Mouse (Mus musculus) MEL (cell line): ENCODE results near the gene Arpc5. TPM values are rescaled to one million over a fixed set of nuclear protein-coding genes. Genes with fewer than 3 reads are reported as not detected.

Experiments used
- DNase-seq: peaks from one replicate; pipeline ENCODE4 v3.0.0; 2011; ENCODE audit warnings: low read depth, low spot score
- H3K27ac ChIP-seq: 2 replicates; pipeline ENCODE4 v1.5.1; 2012; ENCODE audit warnings: low read depth, mild to moderate bottlenecking, control low read depth, low read length, moderate library complexity; ENCODE audit not compliant: control insufficient read depth
- H3K27me3 ChIP-seq, 2 experiments: fragments of 150-350 bp in 1 of 2; sonication (generic) in 1 of 2; 2 replicates each; pipeline ENCODE4 v1.6.1; 2012; ENCODE audit warnings: low read length in 2 of 2, mild to moderate bottlenecking in 2 of 2, improper control_type of control experiment in 1 of 2, moderate library complexity in 1 of 2; ENCODE audit not compliant: insufficient read depth in 2 of 2, control insufficient read depth in 1 of 2
- H3K36me3 ChIP-seq, 2 experiments: 2 replicates each; pipeline ENCODE4 v1.6.1; 2012 to 2014; ENCODE audit warnings: low read length in 2 of 2, improper control_type of control experiment in 1 of 2, inconsistent platforms in 1 of 2, mild to moderate bottlenecking in 1 of 2; ENCODE audit not compliant: insufficient read depth in 2 of 2, control insufficient read depth in 1 of 2
- H3K4me1 ChIP-seq, 2 experiments: fragments of 150-350 bp in 1 of 2; sonication (generic) in 1 of 2; 2 replicates each; pipeline ENCODE4 v1.6.1; 2012; ENCODE audit warnings: low read length in 2 of 2, improper control_type of control experiment in 1 of 2, mild to moderate bottlenecking in 1 of 2; ENCODE audit not compliant: insufficient read depth in 2 of 2, control insufficient read depth in 1 of 2
- H3K4me3 ChIP-seq, 2 experiments: fragments of 150-350 bp in 1 of 2; sonication (generic) in 1 of 2; 2 replicates each; pipeline ENCODE4 v1.5.1; 2012; ENCODE audit warnings: low read depth in 2 of 2, low read length in 2 of 2, mild to moderate bottlenecking in 2 of 2, moderate library complexity in 2 of 2, control low read depth in 1 of 2, improper control_type of control experiment in 1 of 2; ENCODE audit not compliant: control insufficient read depth in 1 of 2, insufficient read depth in 1 of 2
- H3K79me2 ChIP-seq: 2 replicates; pipeline ENCODE4 v1.6.1; 2012; ENCODE audit warnings: mild to moderate bottlenecking, low read length, moderate library complexity; ENCODE audit not compliant: control insufficient read depth, poor library complexity, insufficient read depth
- H3K9ac ChIP-seq: 2 replicates; pipeline ENCODE4 v1.6.1; 2012; ENCODE audit warnings: low read depth, mild to moderate bottlenecking, control low read depth, low read length, moderate library complexity; ENCODE audit not compliant: control insufficient read depth, poor library complexity, severe bottlenecking
- H3K9me3 ChIP-seq: fragments of 150-350 bp; sonication (generic); replicated peaks from 2 replicates; pipeline ENCODE4 v1.6.1; 2012; ENCODE audit warnings: mild to moderate bottlenecking, low read length, improper control_type of control experiment, moderate library complexity; ENCODE audit not compliant: insufficient read depth
- BHLHE40 ChIP-seq: IDR thresholded peaks from 2 replicates; pipeline ENCODE4 v1.6.1; 2012; ENCODE audit warnings: low read depth, mild to moderate bottlenecking, inconsistent platforms, low read length, improper control_type of control experiment, borderline replicate concordance
- CHD1 ChIP-seq: IDR thresholded peaks from 2 replicates; pipeline ENCODE4 v1.6.1; 2012; ENCODE audit warnings: low read depth, mild to moderate bottlenecking, inconsistent platforms, low read length, improper control_type of control experiment
- E2F4 ChIP-seq: IDR thresholded peaks from 2 replicates; pipeline ENCODE4 v1.6.1; 2011; ENCODE audit warnings: low read depth, low read length, improper control_type of control experiment, borderline replicate concordance
- ETS1 ChIP-seq: IDR thresholded peaks from 2 replicates; pipeline ENCODE4 v1.6.1; 2012; ENCODE audit warnings: low read depth, mild to moderate bottlenecking, inconsistent platforms, low read length, improper control_type of control experiment, moderate library complexity
- GATA1 ChIP-seq: IDR thresholded peaks from 2 replicates; pipeline ENCODE4 v1.6.1; 2011; ENCODE audit warnings: low read depth, low read length, improper control_type of control experiment
- HCFC1 ChIP-seq: IDR thresholded peaks from 2 replicates; pipeline ENCODE4 v1.6.1; 2012; ENCODE audit warnings: low read depth, mild to moderate bottlenecking, inconsistent platforms, low read length, improper control_type of control experiment, moderate library complexity
- KAT2A ChIP-seq: conservative IDR thresholded peaks from 2 replicates; pipeline ENCODE4 v1.6.1; 2012; ENCODE audit warnings: low read depth, low read length, improper control_type of control experiment, inconsistent platforms
- MAZ ChIP-seq: IDR thresholded peaks from 2 replicates; pipeline ENCODE4 v1.6.1; 2012; ENCODE audit warnings: low read depth, mild to moderate bottlenecking, inconsistent platforms, low read length, improper control_type of control experiment
- MEF2A ChIP-seq: IDR thresholded peaks from 2 replicates; pipeline ENCODE4 v1.6.1; 2014; ENCODE audit warnings: low read depth, mild to moderate bottlenecking, inconsistent platforms, low read length, improper control_type of control experiment; ENCODE audit not compliant: poor library complexity, insufficient replicate concordance, severe bottlenecking; ENCODE audit errors: extremely low read depth
- NELFE ChIP-seq: IDR thresholded peaks from 2 replicates; pipeline ENCODE4 v1.6.1; 2011; ENCODE audit warnings: low read depth, low read length, improper control_type of control experiment
- POLR2A ChIP-seq, 2 experiments: IDR thresholded peaks; 2 replicates each; pipeline ENCODE4 v1.6.1; 2011 to 2012; ENCODE audit warnings: low read length in 2 of 2, mild to moderate bottlenecking in 2 of 2, control low read depth in 1 of 2, improper control_type of control experiment in 1 of 2, low read depth in 1 of 2, moderate library complexity in 1 of 2; ENCODE audit not compliant: control insufficient read depth in 1 of 2, insufficient read depth in 1 of 2, poor library complexity in 1 of 2
- POLR2AphosphoS2 ChIP-seq: IDR thresholded peaks from 2 replicates; pipeline ENCODE4 v1.6.1; 2011; ENCODE audit warnings: low read length, improper control_type of control experiment
- RAD21 ChIP-seq: IDR thresholded peaks from 2 replicates; pipeline ENCODE4 v1.6.1; 2011; ENCODE audit warnings: mild to moderate bottlenecking, low read depth, low read length, improper control_type of control experiment
- RCOR1 ChIP-seq: IDR thresholded peaks from 2 replicates; pipeline ENCODE4 v1.6.1; 2012; ENCODE audit warnings: low read depth, mild to moderate bottlenecking, inconsistent platforms, low read length, improper control_type of control experiment
- SIN3A ChIP-seq: IDR thresholded peaks from 2 replicates; pipeline ENCODE4 v1.6.1; 2012; ENCODE audit warnings: low read length, improper control_type of control experiment, inconsistent platforms
- TAL1 ChIP-seq: IDR thresholded peaks from 2 replicates; pipeline ENCODE4 v1.6.1; 2012; ENCODE audit warnings: mild to moderate bottlenecking, inconsistent platforms, low read length, moderate library complexity, mixed read lengths
- TBP ChIP-seq: IDR thresholded peaks from 2 replicates; pipeline ENCODE4 v1.8.0; 2011; ENCODE audit warnings: low read depth, low read length, improper control_type of control experiment
- TCF12 ChIP-seq: IDR thresholded peaks from 2 replicates; pipeline ENCODE4 v1.6.1; 2014; ENCODE audit warnings: low read depth, mild to moderate bottlenecking, inconsistent platforms, low read length, improper control_type of control experiment, moderate library complexity
- UBTF ChIP-seq: IDR thresholded peaks from 2 replicates; pipeline ENCODE4 v1.6.1; 2012; ENCODE audit warnings: low read depth, mild to moderate bottlenecking, inconsistent platforms, low read length, improper control_type of control experiment, moderate library complexity, borderline replicate concordance; ENCODE audit not compliant: insufficient read depth
- USF1 ChIP-seq: IDR thresholded peaks from 2 replicates; pipeline ENCODE4 v1.6.1; 2014; ENCODE audit warnings: low read depth, mild to moderate bottlenecking, inconsistent platforms, low read length, improper control_type of control experiment, moderate library complexity
- ZC3H11A ChIP-seq: IDR thresholded peaks from 2 replicates; pipeline ENCODE4 v1.6.1; 2012; ENCODE audit warnings: low read depth, mild to moderate bottlenecking, inconsistent platforms, low read length, improper control_type of control experiment
- ZNF384 ChIP-seq: IDR thresholded peaks from 2 replicates; pipeline ENCODE4 v1.6.1; 2012; ENCODE audit warnings: low read depth, mild to moderate bottlenecking, inconsistent platforms, low read length, improper control_type of control experiment
- polyA plus RNA-seq, 2 experiments: library from polyadenylated mRNA; stranded (reverse) in 1 of 2; unstranded in 1 of 2; fragments of >175 nt in 1 of 2; fragments of >200 nt in 1 of 2; gene quantifications; 2 replicates each; pipeline versions ENCODE4 v1.2.1 to v1.2.4; 2012; ENCODE audit warnings: low replicate concordance in 2 of 2, low read depth in 1 of 2; ENCODE audit not compliant: insufficient read length in 2 of 2, insufficient read depth in 1 of 2, missing spikeins in 1 of 2
- total RNA-seq: library from RNA; depleted of rRNA; stranded (reverse); fragments of 300-350 nt; gene quantifications from 2 replicates; pipeline ENCODE4 v1.2.3, GENCODE M21; 2012

Gene Arpc5
- total and polyA plus RNA-seq, 3 experiments: 119 to 145 TPM; not detected in 1

- no peak overlapping the region for H3K9ac ChIP-seq
- TF ChIP-seq ZNF384 (no peak), TAL1 (no peak), TCF12 (no peak), SIN3A (no peak), UBTF (no peak), RCOR1 (no peak), USF1 (no peak), KAT2A (no peak), MEF2A (no peak), GATA1 (no peak), TBP (no peak), HCFC1 (no peak), MAZ (no peak)
- 0 out of 4 replicates have a peak, but pooled peaks cover 0 to 2% of the 10 kb centered on the region in 2 experiments for H3K36me3 ChIP-seq
- no peaks in the 10 kb centered on the region for H3K9me3 ChIP-seq
- no peaks in the 10 kb centered on the region for H3K79me2 ChIP-seq
- no peak overlapping the region for H3K4me3 ChIP-seq
- H3K27me3 ChIP-seq: no peaks in the 10 kb centered on the region
- H3K27ac ChIP-seq: no peak overlapping the region
- DNase-seq: no peak
- H3K4me1 ChIP-seq: peaks cover 0 to 11% of the 10 kb centered on the region in 2 experiments; a peak in 2 of 4 replicates
Observed at GRCm38 (mm10) chr1:152786953-152787352, 20.6 kb downstream of the Arpc5 start.

GRCm38 (mm10) chr1:152788121-152788660 is 21.8 kb downstream of the Arpc5 start:
- Histone ChIP-seq H3K79me2 (no peaks in the 10 kb centered on the region), H3K36me3 (0 out of 4 replicates have a peak, but pooled peaks cover 0 to 2% of the 10 kb centered on the region in 2 experiments), H3K9me3 (no peaks in the 10 kb centered on the region), H3K27ac (no peak overlapping the region), H3K4me3 (no peak overlapping the region), H3K4me1 (peaks cover 0 to 11% of the 10 kb centered on the region in 2 experiments; a peak in 2 of 4 replicates), H3K27me3 (no peaks in the 10 kb centered on the region), H3K9ac (no peak overlapping the region)
- no peak for DNase-seq
- no peak for TF ChIP-seq ETS1
- no peak for TF ChIP-seq BHLHE40
- no peak for TF ChIP-seq CHD1
- TF ChIP-seq NELFE: no peak
- no peak for TF ChIP-seq MAZ
- no peak for TF ChIP-seq RAD21
- TF ChIP-seq ZC3H11A: no peak
- TF ChIP-seq E2F4: no peak
- no peak for TF ChIP-seq POLR2A (IDR thresholded peaks at IDR 0.05; ENCODE audit: control insufficient read depth in 1 of 2, insufficient read depth in 1 of 2, low read depth in 1 of 2, low read length in 2 of 2, poor library complexity in 1 of 2)
- TF ChIP-seq POLR2AphosphoS2: no peak
